Mouse (Mus musculus) thymus, adult 2 months (tissue): ENCODE results near the gene Smc6. TPM values are rescaled to one million over a fixed set of nuclear protein-coding genes. Genes with fewer than 3 reads are reported as not detected.

ENCODE experiments used
- DNase-seq: peaks from one replicate; pipeline ENCODE4 v3.0.0; 2021
- H3K27ac ChIP-seq: fragments of 200-500 bp; 2 replicates; pipeline ENCODE4 v1.5.1; 2012; ENCODE audit warnings: low read length, control low read depth; ENCODE audit not compliant: control insufficient read depth, insufficient read depth
- H3K27me3 ChIP-seq: fragments of 200-500 bp; 2 replicates; pipeline ENCODE4 v1.6.1; 2012; ENCODE audit warnings: mild to moderate bottlenecking, low read length, moderate library complexity, mixed read lengths; ENCODE audit not compliant: control insufficient read depth, insufficient read depth
- H3K36me3 ChIP-seq: fragments of 200-500 bp; 2 replicates; pipeline ENCODE4 v1.6.1; 2012; ENCODE audit warnings: mild to moderate bottlenecking, low read length, moderate library complexity; ENCODE audit not compliant: control insufficient read depth, insufficient read depth
- H3K4me1 ChIP-seq: fragments of 200-500 bp; replicated peaks from 2 replicates; pipeline ENCODE4 v1.6.1; 2012; ENCODE audit warnings: low read length; ENCODE audit not compliant: control insufficient read depth, insufficient read depth
- H3K4me3 ChIP-seq: fragments of 200-500 bp; 2 replicates; pipeline ENCODE4 v1.5.1; 2012; ENCODE audit warnings: mild to moderate bottlenecking, low read length, control low read depth, moderate library complexity; ENCODE audit not compliant: control insufficient read depth, insufficient read depth
- CTCF ChIP-seq: fragments of 200-500 bp; IDR thresholded peaks from 2 replicates; pipeline ENCODE4 v1.5.1; 2012; ENCODE audit warnings: mild to moderate bottlenecking, control low read depth, low read length, moderate library complexity, borderline replicate concordance; ENCODE audit not compliant: control insufficient read depth, poor library complexity, insufficient read depth; ENCODE audit errors: extremely low read depth
- POLR2A ChIP-seq: fragments of 200-500 bp; IDR thresholded peaks from 2 replicates; pipeline ENCODE4 v1.6.1; 2012; ENCODE audit warnings: mild to moderate bottlenecking, low read length, control low read depth, moderate library complexity; ENCODE audit not compliant: control insufficient read depth, poor library complexity, insufficient read depth; ENCODE audit errors: extremely low read depth
- WGBS: fragments of 180-500 bp; shearing (Covaris S2); methylation state at CpG from one replicate; pipeline ENCODE4 v1.1.7; 2018; 5-methylcytosine and 5-hydroxymethylcytosine counted together
- polyA plus RNA-seq: library from polyadenylated mRNA; depleted of rRNA; stranded (reverse); fragments of >200 nt; gene quantifications from 2 replicates; pipeline ENCODE4 v1.2.3, GENCODE M21; 2012

Gene Smc6
- polyA plus RNA-seq, 1 experiment = 11.3 TPM

- Histone ChIP-seq H3K27ac (no peak overlapping the region), H3K36me3 (no peaks in the 10 kb centered on the region), H3K4me3 (no peak overlapping the region), H3K27me3 (no peaks in the 10 kb centered on the region), H3K4me1 (no peaks in the 10 kb centered on the region)
- DNase-seq = no peak
- 66% methylated on average over 5 of the region's 5 CpGs for WGBS
- TF ChIP-seq POLR2A = no peak
Measured at GRCm38 (mm10) chr12:11224722-11225121, 41.0 kb upstream of the Smc6 start.

- TF ChIP-seq CTCF (no peak), POLR2A (no peak)
- no peak for DNase-seq
- Histone ChIP-seq H3K27me3 (no peaks in the 10 kb centered on the region), H3K27ac (no peak overlapping the region), H3K36me3 (no peaks in the 10 kb centered on the region), H3K4me3 (no peak overlapping the region), H3K4me1 (peaks cover 3% of the 10 kb centered on the region)
- 90% methylated on average over 1 of the region's 1 CpGs for WGBS
Measured at GRCm38 (mm10) chr12:11226123-11226522, 39.6 kb upstream of the Smc6 start.

- Histone ChIP-seq H3K4me1 (peaks cover 5% of the 10 kb centered on the region), H3K4me3 (no peak overlapping the region), H3K27ac (no peak overlapping the region), H3K36me3 (no peaks in the 10 kb centered on the region), H3K27me3 (no peaks in the 10 kb centered on the region)
- no peak for DNase-seq
- 85% methylated on average over 5 of the region's 5 CpGs for WGBS
- TF ChIP-seq CTCF (no peak), POLR2A (no peak)
Measured at GRCm38 (mm10) chr12:11226529-11227268, 39.0 kb upstream of the Smc6 start.

GRCm38 (mm10) chr12:11230267-11230666 is 35.4 kb upstream of the Smc6 start:
- Histone ChIP-seq H3K27ac (peak overlapping the region; percentile 91), H3K36me3 (no peaks in the 10 kb centered on the region), H3K4me1 (peaks cover 5% of the 10 kb centered on the region), H3K27me3 (no peaks in the 10 kb centered on the region), H3K4me3 (no peak overlapping the region)
- DNase-seq = peak; percentile 26
- TF ChIP-seq POLR2A (no peak), CTCF (no peak)
- WGBS = 5% methylated on average over 2 of the region's 2 CpGs

- no peaks in the 10 kb centered on the region for H3K36me3 ChIP-seq
- WGBS = 60% methylated on average over 2 of the region's 2 CpGs
- H3K4me3 ChIP-seq = no peak overlapping the region
- peaks cover 2% of the 10 kb centered on the region; the same call in 1 of the 2 replicates for H3K4me1 ChIP-seq
- DNase-seq = no peak
- no peak overlapping the region for H3K27ac ChIP-seq
- TF ChIP-seq CTCF (no peak), POLR2A (no peak)
- H3K27me3 ChIP-seq = no peaks in the 10 kb centered on the region
Measured at GRCm38 (mm10) chr12:11235996-11236395, 29.7 kb upstream of the Smc6 start.

- DNase-seq = no peak
- Histone ChIP-seq H3K27me3 (no peaks in the 10 kb centered on the region), H3K4me1 (no peaks in the 10 kb centered on the region), H3K27ac (no peak overlapping the region), H3K36me3 (no peaks in the 10 kb centered on the region), H3K4me3 (no peak overlapping the region)
- TF ChIP-seq CTCF = no peak
- no peak for TF ChIP-seq POLR2A
- WGBS = 100% methylated on average over 1 of the region's 1 CpGs
Measured at GRCm38 (mm10) chr12:11247460-11247859, 18.2 kb upstream of the Smc6 start.

- 94% methylated on average over 3 of the region's 3 CpGs for WGBS
- H3K27me3 ChIP-seq = no peaks in the 10 kb centered on the region
- H3K4me3 ChIP-seq = no peak overlapping the region
- no peak overlapping the region for H3K27ac ChIP-seq
- DNase-seq = no peak
- H3K4me1 ChIP-seq = no peaks in the 10 kb centered on the region
- no peaks in the 10 kb centered on the region for H3K36me3 ChIP-seq
- no peak for TF ChIP-seq POLR2A
- no peak for TF ChIP-seq CTCF
Measured at GRCm38 (mm10) chr12:11250322-11250721, 15.4 kb upstream of the Smc6 start.
